Mouse (Mus musculus) C2C12 (cell line): ENCODE results near the gene Mtcl1. TPM values are rescaled to one million over a fixed set of nuclear protein-coding genes. Genes with fewer than 3 reads are reported as not detected.
"Not testable (repeated sequence)": the region's sequence is repeated elsewhere in the genome, so short reads cannot be mapped to it uniquely, and the experiment has no call there.

Source experiments
- H3K27me3 ChIP-seq: one replicate; pipeline ENCODE4 v1.6.1; 2011; ENCODE audit not compliant: control insufficient read depth, insufficient read depth, insufficient read length
- H3K36me3 ChIP-seq: one replicate; pipeline ENCODE4 v1.6.1; 2011; ENCODE audit not compliant: control insufficient read depth, insufficient read depth
- H3K4me3 ChIP-seq: one replicate; pipeline ENCODE4 v1.5.1; 2011; ENCODE audit warnings: mild to moderate bottlenecking, control low read depth; ENCODE audit not compliant: poor library complexity, insufficient read depth, severe bottlenecking
- H3K79me2 ChIP-seq: one replicate; pipeline ENCODE4 v1.6.1; 2011; ENCODE audit not compliant: control insufficient read depth, insufficient read depth
- H3K79me3 ChIP-seq: one replicate; pipeline ENCODE4 v1.6.1; 2011; ENCODE audit warnings: low read depth, control low read depth
- H3ac ChIP-seq: one replicate; pipeline ENCODE3; 2011; ENCODE audit warnings: low read depth; ENCODE audit not compliant: control insufficient read depth, insufficient read length
- CEBPB ChIP-seq: IDR thresholded peaks from one replicate; pipeline ENCODE4 v1.6.1; 2011; ENCODE audit warnings: low read depth, mild to moderate bottlenecking, control low read depth, moderate library complexity
- CTCF ChIP-seq: IDR thresholded peaks from one replicate; pipeline ENCODE4 v1.5.1; 2011; ENCODE audit not compliant: control insufficient read depth, insufficient read depth, insufficient read length
- FOSL1 ChIP-seq: IDR thresholded peaks from one replicate; pipeline ENCODE4 v1.8.0; 2011; ENCODE audit warnings: mild to moderate bottlenecking, low read length; ENCODE audit not compliant: poor library complexity, insufficient read depth, severe bottlenecking
- MAX ChIP-seq: IDR thresholded peaks from one replicate; pipeline ENCODE4 v1.6.1; 2011; ENCODE audit warnings: mild to moderate bottlenecking, control low read depth
- MYOD1 ChIP-seq: IDR thresholded peaks from one replicate; pipeline ENCODE4 v1.6.1; 2011; ENCODE audit warnings: low read depth; ENCODE audit not compliant: control insufficient read depth, insufficient read length
- MYOG ChIP-seq: IDR thresholded peaks from one replicate; pipeline ENCODE4 v1.6.1; 2011; ENCODE audit not compliant: control insufficient read depth, insufficient read length; ENCODE audit errors: extremely low read depth
- USF1 ChIP-seq: IDR thresholded peaks from one replicate; pipeline ENCODE4 v1.6.1; 2011; ENCODE audit warnings: low read depth, mild to moderate bottlenecking, control low read depth, moderate library complexity
- polyA plus RNA-seq: library from polyadenylated mRNA; unstranded; fragments of >200 nt; fragmentation: generic; extraction: Trizol; gene quantifications from one replicate; pipeline ENCODE4 v1.2.1, GENCODE M21; 2012; ENCODE audit warnings: missing spikeins

Mtcl1 gene
- polyA plus RNA-seq, 1 experiment, result 15.1 TPM

GRCm38 (mm10) chr17:66435007-66435406 is 14.5 kb downstream of the Mtcl1 start:
- Histone ChIP-seq H3K79me3 (no peaks in the 10 kb centered on the region), H3K4me3 (no peak overlapping the region), H3ac (no peak overlapping the region), H3K27me3 (no peaks in the 10 kb centered on the region), H3K79me2 (peaks cover 17% of the 10 kb centered on the region), H3K36me3 (peaks cover 27% of the 10 kb centered on the region)
- TF ChIP-seq MAX (no peak), CEBPB (no peak), FOSL1 (no peak), MYOD1 (no peak), USF1 (no peak), CTCF (no peak), MYOG (no peak)

DNA sequence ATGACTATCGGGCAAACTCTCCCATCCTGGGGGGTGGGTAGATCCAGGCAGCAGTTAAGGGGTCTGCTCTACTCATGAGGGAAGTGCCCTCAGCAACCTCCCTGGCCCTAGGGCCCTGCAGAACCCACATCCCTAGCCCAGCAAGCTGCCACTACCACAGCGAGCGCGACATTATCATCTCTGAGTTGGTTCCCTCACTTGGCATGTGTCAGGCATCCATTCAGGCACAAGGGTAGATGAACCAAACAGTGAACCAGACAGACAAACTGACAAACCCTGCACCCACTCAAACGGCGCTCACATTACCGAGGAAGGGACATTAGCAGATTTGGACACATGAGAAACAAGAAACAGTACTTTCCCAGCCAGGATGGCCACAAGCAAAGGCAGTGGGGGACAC is 15.0 kb downstream of the Mtcl1 start:
- peaks cover 12% of the 10 kb centered on the region for H3K79me2 ChIP-seq
- TF ChIP-seq CTCF, result no peak
- TF ChIP-seq CEBPB, result no peak
- no peak for TF ChIP-seq USF1
- TF ChIP-seq MYOG, result no peak
- TF ChIP-seq MYOD1, result no peak
- no peak for TF ChIP-seq FOSL1
- TF ChIP-seq MAX, result no peak
- no peaks in the 10 kb centered on the region for H3K27me3 ChIP-seq
- H3ac ChIP-seq, result no peak overlapping the region
- H3K4me3 ChIP-seq, result no peak overlapping the region
- no peaks in the 10 kb centered on the region for H3K79me3 ChIP-seq
- H3K36me3 ChIP-seq, result peaks cover 27% of the 10 kb centered on the region

DNA sequence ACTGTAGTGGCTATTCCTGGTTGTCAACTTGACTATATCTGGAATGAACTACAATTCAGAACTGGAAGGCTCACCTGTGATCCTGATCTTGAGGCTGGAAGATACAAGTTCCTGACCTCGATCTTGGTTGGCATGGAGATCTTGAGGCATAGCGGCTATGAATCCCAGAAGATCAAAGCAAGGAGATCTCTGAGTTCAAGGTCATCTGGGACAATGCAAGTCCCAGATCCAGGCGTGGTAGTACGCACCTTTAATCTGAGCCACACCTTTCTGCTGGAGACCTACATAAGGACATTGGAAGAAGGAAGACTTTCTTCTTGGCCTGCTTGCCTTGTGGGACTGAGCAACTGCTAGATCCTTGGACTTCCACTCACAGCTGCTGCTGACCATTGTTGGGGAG is 24.9 kb downstream of the Mtcl1 start:
- H3K27me3 ChIP-seq, H3ac ChIP-seq, H3K4me3 ChIP-seq, H3K79me3 ChIP-seq, H3K79me2 ChIP-seq, H3K36me3 ChIP-seq: not testable (repeated sequence)

DNA sequence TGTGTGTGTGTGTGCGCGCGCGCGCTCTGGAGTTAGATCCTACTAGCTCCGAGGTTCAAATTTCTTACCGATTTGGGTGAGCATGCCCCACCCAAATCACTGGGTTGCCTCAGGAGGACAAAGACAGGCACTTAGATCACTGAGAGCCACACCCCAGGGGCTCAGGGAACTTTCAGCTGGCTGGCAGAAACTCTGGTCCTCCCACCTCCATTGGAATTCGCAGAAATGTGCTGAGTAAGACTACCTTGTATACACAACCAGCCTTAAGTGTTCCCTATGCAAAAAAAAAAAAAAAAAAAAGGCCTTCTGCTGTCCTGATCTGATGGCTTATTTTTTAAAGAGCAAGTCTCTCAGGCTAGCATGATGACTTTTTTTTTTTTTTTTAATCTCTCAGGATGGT is 30.1 kb downstream of the Mtcl1 start:
- H3K27me3 ChIP-seq, result no peaks in the 10 kb centered on the region
- no peak overlapping the region for H3K4me3 ChIP-seq
- no peak for TF ChIP-seq MYOD1
- TF ChIP-seq CTCF, result no peak
- H3ac ChIP-seq, result no peak overlapping the region
- peaks cover 5% of the 10 kb centered on the region for H3K79me2 ChIP-seq
- no peaks in the 10 kb centered on the region for H3K79me3 ChIP-seq
- peaks cover 15% of the 10 kb centered on the region for H3K36me3 ChIP-seq

- TF ChIP-seq CTCF, result no peak
- no peak for TF ChIP-seq MYOG
- TF ChIP-seq MAX, result no peak
- TF ChIP-seq CEBPB, result no peak
- no peak for TF ChIP-seq MYOD1
- TF ChIP-seq USF1, result no peak
- TF ChIP-seq FOSL1, result no peak
- no peak overlapping the region for H3K4me3 ChIP-seq
Observed at GRCm38 (mm10) chr17:66417748-66418147, 31.8 kb downstream of the Mtcl1 start.

DNA sequence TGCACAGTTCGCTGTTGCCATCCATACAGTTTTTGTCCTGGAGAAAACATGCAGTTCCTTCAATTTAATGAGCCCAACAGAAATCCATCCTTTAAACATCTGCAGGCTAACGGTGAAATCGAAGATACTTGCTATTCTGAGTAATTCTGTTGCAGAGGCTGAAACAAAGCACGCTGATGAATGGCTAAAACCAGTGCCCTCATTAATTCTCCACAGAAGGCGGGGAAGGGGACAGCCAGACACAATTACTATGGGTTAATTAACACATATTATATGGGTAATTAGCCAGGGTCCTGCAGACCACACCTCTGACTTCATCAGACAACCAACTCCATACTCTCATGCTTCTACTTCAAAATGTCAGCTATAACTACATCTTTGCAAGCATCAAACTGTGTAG is 32.2 kb downstream of the Mtcl1 start:
- Histone ChIP-seq H3K36me3 (peaks cover 10% of the 10 kb centered on the region), H3K4me3 (no peak overlapping the region), H3K79me3 (no peaks in the 10 kb centered on the region), H3K27me3 (no peaks in the 10 kb centered on the region), H3ac (no peak overlapping the region), H3K79me2 (peaks cover 5% of the 10 kb centered on the region)
- TF ChIP-seq CTCF (no peak), USF1 (no peak), MYOD1 (no peak), MYOG (no peak), FOSL1 (no peak), MAX (no peak), CEBPB (no peak)

More at GRCm38 (mm10) chr17:66417748-66418147, 31.8 kb downstream of the Mtcl1 start:
- H3K79me2 ChIP-seq, result peaks cover 5% of the 10 kb centered on the region
- H3K36me3 ChIP-seq, result peaks cover 10% of the 10 kb centered on the region
- no peaks in the 10 kb centered on the region for H3K27me3 ChIP-seq
- H3ac ChIP-seq, result no peak overlapping the region
- no peaks in the 10 kb centered on the region for H3K79me3 ChIP-seq
